In the genomic region with DNA sequence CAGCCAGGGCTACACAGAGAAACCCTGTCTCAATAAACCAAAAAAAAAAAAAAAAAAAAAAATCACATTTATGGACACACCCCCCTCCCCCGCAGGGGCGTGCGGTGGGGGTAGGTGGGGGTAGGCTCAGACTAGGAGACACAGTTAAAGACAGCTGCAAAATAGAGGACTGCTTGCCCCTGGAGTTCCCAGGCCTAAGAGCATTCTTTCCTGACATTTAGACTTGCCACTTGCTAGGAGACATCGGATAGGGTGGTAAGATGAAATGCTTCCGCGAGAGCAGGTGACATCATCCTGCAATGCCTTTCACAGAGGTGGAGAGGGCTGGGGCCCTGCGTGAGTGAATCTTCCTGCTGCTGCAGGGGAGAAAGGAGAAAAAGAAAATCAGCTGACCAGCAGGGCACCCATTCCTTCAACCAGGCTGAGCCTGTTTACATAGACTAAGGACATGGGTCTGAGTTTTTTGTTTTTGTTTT, we compare ENCODE assay signal across 13 mouse cellular contexts. TPM values are rescaled to one million over a fixed set of nuclear protein-coding genes. Genes with fewer than 3 reads are reported as not detected.
DNase-seq lines count a peak whose midpoint lies in the region; ATAC-seq and TF ChIP-seq lines count a peak whose summit lies in the region.
"Had no signal": no experiment of that assay in that cellular context is flagged by ENCODE, and none has a peak within 500 bp of the region (broad histone marks: within the 10 kb centered on the region; RNA-seq: fewer than 3 reads in every experiment).

No protein-coding gene starts in this region.

- H3K4me2 ChIP-seq in heart, embryonic 12.5 days, result no peak overlapping the region

- 15% methylated on average over 7 of the region's 7 CpGs for WGBS in heart, embryonic 12.5 days
- WGBS in thymus, adult 2 months, result 73% methylated on average over 7 of the region's 7 CpGs
- WGBS in olfactory bulb, adult 2 months, result 37% methylated on average over 7 of the region's 7 CpGs

- no peak for ATAC-seq in heart, embryonic 12.5 days (ENCODE audit: insufficient number of reproducible peaks, low FRiP score)
- ATAC-seq: Patski had no signal

- DNase-seq in heart, adult 11 months, result peak; percentile 94
- peak; percentile 25 to 39 for DNase-seq in thymus, postnatal 10 days (ENCODE audit: low spot score in 2 of 2)
- no peak for DNase-seq in thymus, adult 2 months
- no peak for DNase-seq in heart, postnatal 4 days
- DNase-seq in gastrocnemius, adult 8-10 months (ENCODE audit: low spot score in 2 of 2), result no peak
- DNase-seq: gastrocnemius, postnatal 10 days; kidney, adult 11 months had no signal

- H3K36me3 ChIP-seq in heart, embryonic 12.5 days, result peaks cover 3% of the 10 kb centered on the region; the same call in 1 of the 2 replicates
- H3K36me3 ChIP-seq in thymus, adult 2 months (ENCODE audit: control insufficient read depth, insufficient read depth, low read length), result peaks cover 12% of the 10 kb centered on the region
- H3K36me3 ChIP-seq: midbrain, embryonic 12.5 days had no signal

- no peak overlapping the region for H3K4me3 ChIP-seq in heart, embryonic 12.5 days
- no peak overlapping the region for H3K4me3 ChIP-seq in thymus, adult 2 months (ENCODE audit: control insufficient read depth, insufficient read depth, low read length)
- H3K4me3 ChIP-seq in embryonic fibroblast, embryonic 13.5 days (ENCODE audit: insufficient read depth, low read length), result no peak overlapping the region
- no peak overlapping the region for H3K4me3 ChIP-seq in olfactory bulb, adult 2 months (ENCODE audit: insufficient read depth, low read depth, low read length)
- H3K4me3 ChIP-seq: midbrain, embryonic 12.5 days had no signal

- H3K27ac ChIP-seq in heart, embryonic 12.5 days (ENCODE audit: poor library complexity, severe bottlenecking), result no peak overlapping the region
- no peak overlapping the region for H3K27ac ChIP-seq in thymus, adult 2 months (ENCODE audit: control insufficient read depth, insufficient read depth, low read length)
- peak overlapping the region; percentile 68; the same call in 1 of the 2 replicates for H3K27ac ChIP-seq in embryonic fibroblast, embryonic 13.5 days (ENCODE audit: insufficient read depth, low read length)
- 0 out of 2 replicates have a peak overlapping the region, but pooled peaks have one; percentile 12 for H3K27ac ChIP-seq in olfactory bulb, adult 2 months (ENCODE audit: insufficient read depth, low read depth, low read length)
- H3K27ac ChIP-seq: liver, embryonic 14.5 days had no signal

- no peak overlapping the region for H3K9ac ChIP-seq in heart, embryonic 12.5 days
- H3K9ac ChIP-seq: liver, embryonic 14.5 days had no signal

- no peak for TF ChIP-seq CTCF in thymus, adult 2 months (IDR thresholded peaks at IDR 0.05; ENCODE audit: borderline replicate concordance, control insufficient read depth, extremely low read depth, insufficient read depth, low read length, poor library complexity)
- TF ChIP-seq CTCF in embryonic fibroblast, embryonic 13.5 days (IDR thresholded peaks at IDR 0.05; ENCODE audit: borderline replicate concordance, insufficient read depth, low read length), result no peak
- no peak for TF ChIP-seq CTCF in olfactory bulb, adult 2 months (IDR thresholded peaks at IDR 0.05; ENCODE audit: insufficient read depth, low read depth, low read length)

- peaks cover 24% of the 10 kb centered on the region for H3K27me3 ChIP-seq in heart, embryonic 12.5 days (replicated peaks)
- no peaks in the 10 kb centered on the region for H3K27me3 ChIP-seq in thymus, adult 2 months (ENCODE audit: control insufficient read depth, insufficient read depth, low read length)
- H3K27me3 ChIP-seq: midbrain, embryonic 12.5 days; Patski had no signal

- H3K4me1 ChIP-seq in heart, embryonic 12.5 days (replicated peaks), result peaks cover 47% of the 10 kb centered on the region
- H3K4me1 ChIP-seq in thymus, adult 2 months (replicated peaks; ENCODE audit: control insufficient read depth, insufficient read depth, low read length), result peaks cover 29% of the 10 kb centered on the region
- H3K4me1 ChIP-seq in embryonic fibroblast, embryonic 13.5 days (ENCODE audit: control insufficient read depth, insufficient read depth, low read length), result no peaks in the 10 kb centered on the region
- peaks cover 33% of the 10 kb centered on the region for H3K4me1 ChIP-seq in olfactory bulb, adult 2 months (ENCODE audit: control insufficient read depth, insufficient read depth, low read length)

- H3K9me3 ChIP-seq in heart, embryonic 12.5 days (replicated peaks), result no peaks in the 10 kb centered on the region
- H3K9me3 ChIP-seq: midbrain, embryonic 12.5 days had no signal

- no peak for TF ChIP-seq POLR2A in thymus, adult 2 months (IDR thresholded peaks at IDR 0.05; ENCODE audit: control insufficient read depth, extremely low read depth, insufficient read depth, low read length, poor library complexity)
- TF ChIP-seq POLR2A in embryonic fibroblast, embryonic 13.5 days (IDR thresholded peaks at IDR 0.05; ENCODE audit: low read depth, low read length), result no peak
- no peak for TF ChIP-seq POLR2A in olfactory bulb, adult 2 months (IDR thresholded peaks at IDR 0.05; ENCODE audit: insufficient read depth, low read depth, low read length)

RNA-seq across cellular contexts. Expression of a gene that starts 2.0 kb away (rescaled TPM):
- polyA plus RNA-seq in heart, embryonic 12.5 days (2016; fragmentation: Nextera tagmentation; extraction: Ambion mirVana), result 23.9 and 25.7 TPM in 2 replicates
- 157 and 190 TPM in 2 replicates for polyA plus RNA-seq in thymus, adult 2 months (2012; rRNA removed)
- 150 and 156 TPM in 2 replicates for polyA plus RNA-seq in embryonic fibroblast, embryonic 13.5 days (2011; ENCODE audit: insufficient read length, low read depth, missing spikeins)
- 264 TPM in 1 of 2 replicates, not detected in the other for polyA plus RNA-seq in olfactory bulb, adult 2 months (2012; ENCODE audit: insufficient read depth, insufficient read length, low replicate concordance, missing spikeins)
- 10 to 100 TPM; 31.4 to 36.9 TPM for total RNA-seq in heart, postnatal 4 days (2021)
- total RNA-seq in gastrocnemius, adult 8-10 months (2022), result 10 to 100 TPM in 2 of 4 experiments, 1 to 10 TPM in 2; 4.7 to 45.4 (median 9.4) TPM

RNA-seq across cellular contexts. Expression of a gene that starts 49.0 kb away (rescaled TPM):
- 33.2 and 33.8 TPM in 2 replicates for polyA plus RNA-seq in heart, embryonic 12.5 days (2016; fragmentation: Nextera tagmentation; extraction: Ambion mirVana)
- 24.2 and 26.2 TPM in 2 replicates for polyA plus RNA-seq in thymus, adult 2 months (2012; rRNA removed)
- polyA plus RNA-seq in embryonic fibroblast, embryonic 13.5 days (2011; ENCODE audit: insufficient read length, low read depth, missing spikeins), result 25.9 and 27.8 TPM in 2 replicates
- not detected in 2 replicates for polyA plus RNA-seq in olfactory bulb, adult 2 months (2012; ENCODE audit: insufficient read depth, insufficient read length, low replicate concordance, missing spikeins)
- total RNA-seq in heart, postnatal 4 days (2021), result 10 to 100 TPM; 20.2 to 22.0 TPM
- 10 to 100 TPM; 13.9 to 18.9 (median 14.3) TPM for total RNA-seq in gastrocnemius, adult 8-10 months (2022)

RNA-seq across cellular contexts. Expression of a gene that starts 49.3 kb away (rescaled TPM):
- polyA plus RNA-seq in heart, embryonic 12.5 days (2016; fragmentation: Nextera tagmentation; extraction: Ambion mirVana), result 79.4 and 84.7 TPM in 2 replicates
- polyA plus RNA-seq in thymus, adult 2 months (2012; rRNA removed), result 108 and 136 TPM in 2 replicates
- polyA plus RNA-seq in embryonic fibroblast, embryonic 13.5 days (2011; ENCODE audit: insufficient read length, low read depth, missing spikeins), result 47.3 and 63.4 TPM in 2 replicates
- not detected in 2 replicates for polyA plus RNA-seq in olfactory bulb, adult 2 months (2012; ENCODE audit: insufficient read depth, insufficient read length, low replicate concordance, missing spikeins)
- 10 to 100 TPM; 70.5 to 73.5 TPM for total RNA-seq in heart, postnatal 4 days (2021)
- 10 to 100 TPM; 39.3 to 51.5 (median 43.3) TPM for total RNA-seq in gastrocnemius, adult 8-10 months (2022)

Comparison
In these comparisons a context has a peak if more than half of its experiments do, and no peak if none do; other contexts are left out.
1. DNase-seq: peak in heart, adult 11 months (single experiment) and thymus, postnatal 10 days (2 of 2); none in thymus, adult 2 months (single experiment), heart, postnatal 4 days (single experiment) and gastrocnemius, adult 8-10 months (0 of 2).
2. H3K27ac ChIP-seq: peak in embryonic fibroblast, embryonic 13.5 days (single experiment) and olfactory bulb, adult 2 months (single experiment); none in heart, embryonic 12.5 days (single experiment) and thymus, adult 2 months (single experiment).
3. RNA of a gene that starts 49.0 kb away (polyA plus RNA-seq): 33.2 to 33.8 TPM in heart, embryonic 12.5 days, 25.9 to 27.8 TPM in embryonic fibroblast, embryonic 13.5 days and 24.2 to 26.2 TPM in thymus, adult 2 months; not detected in olfactory bulb, adult 2 months; every median in the first group is over 10 times any median in the second.